Mouse (Mus musculus) ovary, adult 18-20 months (tissue): ENCODE data around the gene Mab21l3.

ENCODE experiments used
- DNase-seq: peaks from one replicate; pipeline ENCODE4 v3.0.0; 2022; ENCODE audit warnings: low spot score, mixed read lengths

The Mab21l3 gene

GRCm38 (mm10) chr3:101800596-101801018 is 48.2 kb downstream of the Mab21l3 start:
- no peak for DNase-seq

GRCm38 (mm10) chr3:101799852-101800595 is 48.7 kb downstream of the Mab21l3 start:
- DNase-seq = no peak

- DNase-seq = no peak
These were observed 50.7 kb downstream of the Mab21l3 start for GRCm38 (mm10) chr3:101797830-101798709.

- DNase-seq = no peak
These were observed 52.5 kb downstream of the Mab21l3 start for GRCm38 (mm10) chr3:101796212-101796611.

GRCm38 (mm10) chr3:101795387-101796039 is 53.2 kb downstream of the Mab21l3 start:
- DNase-seq = no peak

GRCm38 (mm10) chr3:101794666-101795065 is 54.1 kb downstream of the Mab21l3 start:
- DNase-seq = no peak

GRCm38 (mm10) chr3:101794026-101794425 is 54.7 kb downstream of the Mab21l3 start:
- DNase-seq = no peak

- no peak for DNase-seq
These were observed 56.6 kb downstream of the Mab21l3 start for GRCm38 (mm10) chr3:101792191-101792590.

- DNase-seq = no peak
These were observed 63.9 kb downstream of the Mab21l3 start for GRCm38 (mm10) chr3:101784768-101785424.

- no peak for DNase-seq
These were observed 65.0 kb downstream of the Mab21l3 start for GRCm38 (mm10) chr3:101783793-101784192.

GRCm38 (mm10) chr3:101780874-101781483 is 67.8 kb downstream of the Mab21l3 start:
- DNase-seq = no peak

GRCm38 (mm10) chr3:101778896-101779665 is 69.7 kb downstream of the Mab21l3 start:
- DNase-seq = no peak

GRCm38 (mm10) chr3:101775732-101776131 is 73.0 kb downstream of the Mab21l3 start:
- DNase-seq = no peak

- DNase-seq = no peak
These were observed 78.2 kb downstream of the Mab21l3 start for GRCm38 (mm10) chr3:101770540-101770939.

- DNase-seq = no peak
These were observed 85.2 kb downstream of the Mab21l3 start for GRCm38 (mm10) chr3:101763566-101763965.
